17 mouse cellular contexts compared by ENCODE assay signal in the genomic region with DNA sequence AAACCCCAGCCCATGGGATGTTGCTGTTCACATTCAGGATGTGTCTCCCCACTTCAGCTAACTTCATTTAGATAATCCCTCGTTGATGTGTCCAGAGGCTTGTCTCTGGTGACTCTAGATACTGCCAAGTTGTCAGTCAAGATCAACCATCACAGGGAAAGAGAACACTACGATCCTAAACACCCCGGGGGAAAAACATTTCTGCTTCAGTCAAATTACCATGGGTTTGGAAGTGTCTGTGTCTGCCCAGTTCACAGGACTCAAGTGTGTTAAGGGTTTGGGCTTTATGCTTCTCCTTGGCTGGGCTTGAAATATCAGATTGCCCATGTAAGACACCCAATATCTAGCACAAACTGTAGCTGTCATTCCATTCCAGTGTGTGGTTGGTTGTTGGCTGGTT.
"Had no signal": no experiment of that assay in that cellular context is flagged by ENCODE, and none has a peak within 500 bp of the region (broad histone marks: within the 10 kb centered on the region; RNA-seq: fewer than 3 reads in every experiment).

No protein-coding gene starts in this region.

- DNase-seq: kidney, adult 11 months; kidney, adult 9 months; kidney, postnatal 36 days; layer of hippocampus, adult 9-11 months; layer of hippocampus, postnatal 36 days; lung, adult 2 months; lung, postnatal 36 days; right cerebral cortex, adult 18-20 months; right cerebral cortex, postnatal 25 days; thymus, postnatal 4 days had no signal

- H3K9me3 ChIP-seq: limb, embryonic 12.5 days; liver, embryonic 15.5 days; midbrain, embryonic 12.5 days; neural tube, embryonic 13.5 days had no signal

- ATAC-seq: lung, postnatal 0 days had no signal

- H3K9ac ChIP-seq: limb, embryonic 12.5 days; liver, embryonic 15.5 days; midbrain, embryonic 12.5 days; neural tube, embryonic 13.5 days had no signal

- H3K4me1 ChIP-seq: limb, embryonic 12.5 days; neural tube, embryonic 13.5 days had no signal

- H3K4me2 ChIP-seq: limb, embryonic 12.5 days; liver, embryonic 15.5 days; midbrain, embryonic 12.5 days; neural tube, embryonic 13.5 days had no signal

- H3K4me3 ChIP-seq: limb, embryonic 12.5 days; liver, embryonic 15.5 days; midbrain, embryonic 12.5 days; neural tube, embryonic 13.5 days had no signal

- H3K27ac ChIP-seq: kidney, postnatal 0 days; limb, embryonic 12.5 days; liver, embryonic 15.5 days; neural tube, embryonic 13.5 days; stomach, postnatal 0 days had no signal

- H3K36me3 ChIP-seq: limb, embryonic 12.5 days; liver, embryonic 15.5 days; midbrain, embryonic 12.5 days; neural tube, embryonic 13.5 days had no signal

- H3K27me3 ChIP-seq: limb, embryonic 12.5 days; liver, embryonic 15.5 days; midbrain, embryonic 12.5 days; neural tube, embryonic 13.5 days had no signal
